Mouse (Mus musculus) liver, adult 2 months (tissue): ENCODE measurements around the gene Fbxl17. TPM values are rescaled to one million over a fixed set of nuclear protein-coding genes. Genes with fewer than 3 reads are reported as not detected.
A peak's percentile ranks its signal among the peaks of the same experiment; 100 is the strongest.

ENCODE experiments used
- DNase-seq: peaks from one replicate; pipeline ENCODE4 v3.0.0-alpha.2; 2011; ENCODE audit warnings: low read depth, low spot score; ENCODE audit errors: extremely low read depth
- H3K27ac ChIP-seq: fragments of 200-500 bp; replicated peaks from 2 replicates; pipeline ENCODE4 v1.5.1; 2012; ENCODE audit warnings: low read depth, mild to moderate bottlenecking, control low read depth, inconsistent platforms, low read length; ENCODE audit not compliant: insufficient read depth
- H3K27me3 ChIP-seq: fragments of 200-500 bp; 2 replicates; pipeline ENCODE4 v1.6.1; 2012; ENCODE audit warnings: mild to moderate bottlenecking, moderate library complexity, low read length, inconsistent platforms; ENCODE audit not compliant: control insufficient read depth, insufficient read depth
- H3K36me3 ChIP-seq: fragments of 200-500 bp; 2 replicates; pipeline ENCODE4 v1.6.1; 2012; ENCODE audit warnings: low read length, inconsistent platforms; ENCODE audit not compliant: control insufficient read depth, insufficient read depth
- H3K4me1 ChIP-seq: fragments of 200-500 bp; 2 replicates; pipeline ENCODE4 v1.6.1; 2011; ENCODE audit warnings: low read length; ENCODE audit not compliant: control insufficient read depth, insufficient read depth
- H3K4me3 ChIP-seq: fragments of 200-500 bp; 2 replicates; pipeline ENCODE4 v1.5.1; 2011; ENCODE audit warnings: low read depth, mild to moderate bottlenecking, control low read depth, low read length, moderate library complexity; ENCODE audit not compliant: insufficient read depth
- H3K79me2 ChIP-seq: fragments of 200-500 bp; 2 replicates; pipeline ENCODE4 v1.6.1; 2012; ENCODE audit warnings: inconsistent platforms, mild to moderate bottlenecking, low read length, moderate library complexity; ENCODE audit not compliant: control insufficient read depth, insufficient read depth
- H3K9ac ChIP-seq: fragments of 200-500 bp; 2 replicates; pipeline ENCODE4 v1.6.1; 2012; ENCODE audit warnings: low read depth, mild to moderate bottlenecking, control low read depth, inconsistent platforms, low read length
- CTCF ChIP-seq: fragments of 200-500 bp; IDR thresholded peaks from 2 replicates; pipeline ENCODE4 v1.5.1; 2011; ENCODE audit warnings: low read depth, low read length, control low read depth
- POLR2A ChIP-seq: fragments of 200-500 bp; IDR thresholded peaks from 2 replicates; pipeline ENCODE4 v1.6.1; 2011; ENCODE audit warnings: low read length, control low read depth; ENCODE audit not compliant: insufficient read depth; ENCODE audit errors: extremely low read depth
- WGBS: fragments of 180-500 bp; shearing (Covaris S2); methylation state at CpG from one replicate; pipeline ENCODE4 v1.1.7; 2018; 5-methylcytosine and 5-hydroxymethylcytosine counted together
- polyA plus RNA-seq: library from polyadenylated mRNA; depleted of rRNA; stranded (reverse); fragments of >200 nt; gene quantifications from 2 replicates; pipeline ENCODE4 v1.2.3, GENCODE M21; 2012
- total RNA-seq: library from RNA; depleted of rRNA; stranded (reverse); fragments of >200 nt; gene quantifications from 2 replicates; pipeline ENCODE4 v1.2.3, GENCODE M21; 2014

Gene Fbxl17
- total and polyA plus RNA-seq, 2 experiments: 5.4 to 12.2 TPM

GRCm38 (mm10) chr17:63430395-63431075 lies 69.3 kb downstream of the Fbxl17 start:
- WGBS: 87% methylated on average over 17 of the region's 17 CpGs
- Histone ChIP-seq H3K27ac (no peak overlapping the region), H3K4me3 (no peak overlapping the region), H3K27me3 (no peaks in the 10 kb centered on the region), H3K36me3 (no peaks in the 10 kb centered on the region), H3K79me2 (peaks cover 6% of the 10 kb centered on the region; the same call in 1 of the 2 replicates), H3K4me1 (peaks cover 12% of the 10 kb centered on the region), H3K9ac (no peak overlapping the region)
- no peak for DNase-seq
- no peak for TF ChIP-seq POLR2A
- TF ChIP-seq CTCF: no peak

- Histone ChIP-seq H3K36me3 (no peaks in the 10 kb centered on the region), H3K9ac (no peak overlapping the region), H3K4me1 (no peaks in the 10 kb centered on the region; the same call in 1 of the 2 replicates), H3K27me3 (no peaks in the 10 kb centered on the region), H3K79me2 (peaks cover 8% of the 10 kb centered on the region; the same call in 1 of the 2 replicates), H3K4me3 (no peak overlapping the region), H3K27ac (no peak overlapping the region)
- no peak for DNase-seq
- TF ChIP-seq CTCF (no peak), POLR2A (no peak)
- WGBS: 87% methylated on average over 4 of the region's 4 CpGs
These were observed 76.0 kb downstream of the Fbxl17 start for GRCm38 (mm10) chr17:63423851-63424250.

- 86% methylated on average over 5 of the region's 5 CpGs for WGBS
- H3K36me3 ChIP-seq: no peaks in the 10 kb centered on the region
- H3K4me3 ChIP-seq: no peak overlapping the region
- DNase-seq: no peak
- TF ChIP-seq CTCF: no peak
- TF ChIP-seq POLR2A: no peak
- no peaks in the 10 kb centered on the region; the same call in 1 of the 2 replicates for H3K4me1 ChIP-seq
- no peaks in the 10 kb centered on the region for H3K27me3 ChIP-seq
- peaks cover 8% of the 10 kb centered on the region; the same call in 1 of the 2 replicates for H3K79me2 ChIP-seq
- no peak overlapping the region for H3K9ac ChIP-seq
- no peak overlapping the region for H3K27ac ChIP-seq
These were observed 77.1 kb downstream of the Fbxl17 start for GRCm38 (mm10) chr17:63422685-63423084.

- no peaks in the 10 kb centered on the region for H3K36me3 ChIP-seq
- no peak overlapping the region for H3K4me3 ChIP-seq
- H3K79me2 ChIP-seq: peaks cover 8% of the 10 kb centered on the region; the same call in 1 of the 2 replicates
- no peak overlapping the region for H3K27ac ChIP-seq
- TF ChIP-seq CTCF (no peak), POLR2A (no peak)
- 91% methylated on average over 2 of the region's 2 CpGs for WGBS
- no peak for DNase-seq
- H3K27me3 ChIP-seq: no peaks in the 10 kb centered on the region
- no peaks in the 10 kb centered on the region; the same call in 1 of the 2 replicates for H3K4me1 ChIP-seq
- H3K9ac ChIP-seq: no peak overlapping the region
These were observed 78.0 kb downstream of the Fbxl17 start for GRCm38 (mm10) chr17:63421864-63422263.

- no peaks in the 10 kb centered on the region for H3K27me3 ChIP-seq
- H3K4me1 ChIP-seq: no peaks in the 10 kb centered on the region; the same call in 1 of the 2 replicates
- H3K79me2 ChIP-seq: peaks cover 8% of the 10 kb centered on the region; the same call in 1 of the 2 replicates
- H3K27ac ChIP-seq: no peak overlapping the region
- H3K9ac ChIP-seq: no peak overlapping the region
- 96% methylated on average over 6 of the region's 6 CpGs for WGBS
- H3K4me3 ChIP-seq: no peak overlapping the region
- no peaks in the 10 kb centered on the region for H3K36me3 ChIP-seq
- no peak for TF ChIP-seq POLR2A
- TF ChIP-seq CTCF: no peak
- no peak for DNase-seq
These were observed 80.3 kb downstream of the Fbxl17 start for GRCm38 (mm10) chr17:63419503-63419902.

- no peak overlapping the region for H3K9ac ChIP-seq
- DNase-seq: peak; percentile 49
- no peak overlapping the region for H3K4me3 ChIP-seq
- H3K27ac ChIP-seq: no peak overlapping the region
- peaks cover 15% of the 10 kb centered on the region; the same call in 1 of the 2 replicates for H3K79me2 ChIP-seq
- TF ChIP-seq POLR2A (no peak), CTCF (peak; percentile 59)
- H3K36me3 ChIP-seq: no peaks in the 10 kb centered on the region; the same call in 1 of the 2 replicates
- peaks cover 13% of the 10 kb centered on the region; the same call in 1 of the 2 replicates for H3K4me1 ChIP-seq
- WGBS: 100% methylated on average over 1 of the region's 1 CpGs
- H3K27me3 ChIP-seq: no peaks in the 10 kb centered on the region
These were observed 85.7 kb downstream of the Fbxl17 start for GRCm38 (mm10) chr17:63413973-63414580.
